ENCODE assay signal across 10 mouse cellular contexts in the genomic region with DNA sequence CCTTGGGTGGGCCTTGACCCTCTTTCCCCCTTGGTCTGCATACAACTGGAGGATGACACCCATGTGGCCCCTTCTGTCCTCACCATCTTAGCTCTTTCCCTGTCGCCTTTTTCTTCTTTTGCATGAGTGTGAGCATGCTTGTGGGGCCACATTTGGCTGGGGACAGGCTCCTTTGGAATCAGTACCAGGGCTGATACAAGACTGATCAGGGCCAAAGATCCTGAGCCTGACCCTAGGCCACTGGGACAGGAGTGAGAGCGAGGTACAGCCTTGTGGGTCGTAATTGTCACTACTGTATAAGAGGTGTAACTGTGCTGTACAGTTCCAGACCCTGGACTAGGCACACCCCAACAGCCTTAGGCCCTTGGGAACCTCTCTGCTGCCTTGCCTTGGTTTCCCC. TPM values are rescaled to one million over a fixed set of nuclear protein-coding genes. Genes with fewer than 3 reads are reported as not detected.
A peak's percentile ranks its signal among the peaks of the same experiment; 100 is the strongest.
DNase-seq lines count a peak whose midpoint lies in the region; ATAC-seq lines count a peak whose summit lies in the region.
"Had no signal": no experiment of that assay in that cellular context is flagged by ENCODE, and none has a peak within 500 bp of the region (broad histone marks: within the 10 kb centered on the region; RNA-seq: fewer than 3 reads in every experiment).

No protein-coding gene starts in this region.

- H3K27me3 ChIP-seq in kidney, embryonic 14.5 days (ENCODE audit: control insufficient read depth, insufficient read depth, low read length) = no peaks in the 10 kb centered on the region
- H3K27me3 ChIP-seq in neural tube, embryonic 12.5 days (replicated peaks) = no peaks in the 10 kb centered on the region
- H3K27me3 ChIP-seq in liver, embryonic 13.5 days = no peaks in the 10 kb centered on the region

- peaks cover 26% of the 10 kb centered on the region for H3K4me1 ChIP-seq in kidney, embryonic 14.5 days (ENCODE audit: control insufficient read depth, insufficient read depth, low read length)
- H3K4me1 ChIP-seq in neural tube, embryonic 12.5 days = peaks cover 29% of the 10 kb centered on the region
- H3K4me1 ChIP-seq in liver, embryonic 13.5 days (replicated peaks) = peaks cover 49% of the 10 kb centered on the region

- no peak for ATAC-seq in kidney, embryonic 14.5 days (ENCODE audit: low FRiP score, low TSS enrichment)
- ATAC-seq in neural tube, embryonic 12.5 days (ENCODE audit: low FRiP score, low read depth) = no peak
- ATAC-seq in liver, embryonic 13.5 days (ENCODE audit: low read depth) = no peak

- H3K36me3 ChIP-seq in kidney, embryonic 14.5 days (ENCODE audit: control insufficient read depth, insufficient read depth, low read length) = peaks cover 45% of the 10 kb centered on the region
- H3K36me3 ChIP-seq in neural tube, embryonic 12.5 days = peaks cover 42% of the 10 kb centered on the region
- peaks cover 67% of the 10 kb centered on the region for H3K36me3 ChIP-seq in liver, embryonic 13.5 days

- H3K4me2 ChIP-seq in kidney, embryonic 14.5 days (replicated peaks; ENCODE audit: low read depth, low read length) = no peak overlapping the region
- H3K4me2 ChIP-seq in neural tube, embryonic 12.5 days (replicated peaks) = peak overlapping the region; percentile 99; the same call in 1 of the 2 replicates
- H3K4me2 ChIP-seq in liver, embryonic 13.5 days = peak overlapping the region; percentile 94

- DNase-seq in kidney, adult 9 months = no peak
- no peak for DNase-seq in neural tube, embryonic 10.5 days (ENCODE audit: extremely low spot score, low spot score)
- DNase-seq in liver, embryonic 13.5 days = no peak
- DNase-seq in cerebellum, postnatal 36 days = no peak
- no peak for DNase-seq in left cerebral cortex, postnatal 14 days (ENCODE audit: low spot score in 2 of 2)
- DNase-seq: adrenal gland, postnatal 14 days; heart, adult 2 months; thymus, postnatal 14 days had no signal

- 86% methylated on average over 3 of the region's 3 CpGs for WGBS in kidney, embryonic 14.5 days
- WGBS in neural tube, embryonic 12.5 days = 77% methylated on average over 3 of the region's 3 CpGs
- 75% methylated on average over 3 of the region's 3 CpGs for WGBS in liver, embryonic 13.5 days (ENCODE audit: insufficient replicate concordance)

- intact Hi-C loops in left cerebral cortex, postnatal 14 days (cut with DNase I) = no loop called here

- no peaks in the 10 kb centered on the region for H3K9me3 ChIP-seq in kidney, embryonic 14.5 days (ENCODE audit: control insufficient read depth, low read length)
- no peaks in the 10 kb centered on the region for H3K9me3 ChIP-seq in neural tube, embryonic 12.5 days
- H3K9me3 ChIP-seq in liver, embryonic 13.5 days (replicated peaks) = no peaks in the 10 kb centered on the region

- no peak overlapping the region for H3K4me3 ChIP-seq in kidney, embryonic 14.5 days (ENCODE audit: low read length)
- no peak overlapping the region for H3K4me3 ChIP-seq in neural tube, embryonic 12.5 days
- H3K4me3 ChIP-seq in liver, embryonic 13.5 days (replicated peaks) = no peak overlapping the region
- H3K4me3 ChIP-seq: heart, adult 2 months had no signal

- H3K27ac ChIP-seq in kidney, embryonic 14.5 days (ENCODE audit: low read depth, low read length) = no peak overlapping the region
- no peak overlapping the region for H3K27ac ChIP-seq in neural tube, embryonic 12.5 days
- H3K27ac ChIP-seq in liver, embryonic 13.5 days = peak overlapping the region; percentile 3; the same call in 1 of the 2 replicates
- H3K27ac ChIP-seq: heart, adult 2 months had no signal

- 0 out of 2 replicates have a peak overlapping the region, but pooled peaks have one; percentile 76 for H3K9ac ChIP-seq in kidney, embryonic 14.5 days (ENCODE audit: low read depth, low read length)
- no peak overlapping the region for H3K9ac ChIP-seq in neural tube, embryonic 12.5 days
- no peak overlapping the region; the same call in 1 of the 2 replicates for H3K9ac ChIP-seq in liver, embryonic 13.5 days

RNA-seq across cellular contexts. Expression of gene Slc25a10, which starts 2.3 kb away (rescaled TPM):
- polyA plus RNA-seq in kidney, embryonic 14.5 days (2014; fragmentation: Nextera tagmentation; extraction: Ambion mirVana) = 65.3 and 79.1 TPM in 2 replicates
- 37.9 TPM in 2 replicates for polyA plus RNA-seq in neural tube, embryonic 12.5 days (2016; fragmentation: Nextera tagmentation; extraction: Ambion mirVana)
- polyA plus RNA-seq in liver, embryonic 13.5 days (2015; fragmentation: Nextera tagmentation; extraction: Ambion mirVana) = 42.2 and 44.1 TPM in 2 replicates
- total RNA-seq in left cerebral cortex, postnatal 14 days (2021) = 10 to 100 TPM; 19.2 to 22.3 TPM

RNA-seq across cellular contexts. Expression of gene Mrpl12, which starts 9.5 kb away (rescaled TPM):
- 176 and 218 TPM in 2 replicates for polyA plus RNA-seq in kidney, embryonic 14.5 days (2014; fragmentation: Nextera tagmentation; extraction: Ambion mirVana)
- polyA plus RNA-seq in neural tube, embryonic 12.5 days (2016; fragmentation: Nextera tagmentation; extraction: Ambion mirVana) = 116 and 117 TPM in 2 replicates
- polyA plus RNA-seq in liver, embryonic 13.5 days (2015; fragmentation: Nextera tagmentation; extraction: Ambion mirVana) = 142 and 150 TPM in 2 replicates
- total RNA-seq in left cerebral cortex, postnatal 14 days (2021) = 10 to 100 TPM; 74.6 to 78.2 TPM

RNA-seq across cellular contexts. Expression of gene Arl16, which starts 26.5 kb away (rescaled TPM):
- 46.4 and 51.5 TPM in 2 replicates for polyA plus RNA-seq in kidney, embryonic 14.5 days (2014; fragmentation: Nextera tagmentation; extraction: Ambion mirVana)
- polyA plus RNA-seq in neural tube, embryonic 12.5 days (2016; fragmentation: Nextera tagmentation; extraction: Ambion mirVana) = 63.6 and 64.5 TPM in 2 replicates
- 15.9 and 16.0 TPM in 2 replicates for polyA plus RNA-seq in liver, embryonic 13.5 days (2015; fragmentation: Nextera tagmentation; extraction: Ambion mirVana)
- total RNA-seq in left cerebral cortex, postnatal 14 days (2021) = 10 to 100 TPM; 59.5 to 60.1 TPM

RNA-seq across cellular contexts. Expression of gene Ccdc137, which starts 36.0 kb away (rescaled TPM):
- 27.4 and 32.8 TPM in 2 replicates for polyA plus RNA-seq in kidney, embryonic 14.5 days (2014; fragmentation: Nextera tagmentation; extraction: Ambion mirVana)
- 30.9 and 34.7 TPM in 2 replicates for polyA plus RNA-seq in neural tube, embryonic 12.5 days (2016; fragmentation: Nextera tagmentation; extraction: Ambion mirVana)
- polyA plus RNA-seq in liver, embryonic 13.5 days (2015; fragmentation: Nextera tagmentation; extraction: Ambion mirVana) = 20.2 and 23.1 TPM in 2 replicates
- total RNA-seq in left cerebral cortex, postnatal 14 days (2021) = 10 to 100 TPM; 23.1 TPM

RNA-seq across cellular contexts. Expression of gene Oxld1, which starts 36.0 kb away (rescaled TPM):
- 14.8 and 18.2 TPM in 2 replicates for polyA plus RNA-seq in kidney, embryonic 14.5 days (2014; fragmentation: Nextera tagmentation; extraction: Ambion mirVana)
- 12.5 and 13.8 TPM in 2 replicates for polyA plus RNA-seq in neural tube, embryonic 12.5 days (2016; fragmentation: Nextera tagmentation; extraction: Ambion mirVana)
- polyA plus RNA-seq in liver, embryonic 13.5 days (2015; fragmentation: Nextera tagmentation; extraction: Ambion mirVana) = 8.4 and 9.5 TPM in 2 replicates
- 10 to 100 TPM; 13.0 to 14.7 TPM for total RNA-seq in left cerebral cortex, postnatal 14 days (2021)
